Comparison of ENCODE assay signal across 8 mouse cellular contexts in genomic region chr6:94640297-94640696, GRCm38 (mm10). TPM values are rescaled to one million over a fixed set of nuclear protein-coding genes. Genes with fewer than 3 reads are reported as not detected.
DNase-seq lines count a peak whose midpoint lies in the region; ATAC-seq lines count a peak whose summit lies in the region.

No protein-coding gene starts in this region.

- H3K36me3 ChIP-seq in midbrain, embryonic 10.5 days = peaks cover 11% of the 10 kb centered on the region; the same call in 1 of the 2 replicates
- H3K36me3 ChIP-seq in midbrain, embryonic 11.5 days (ENCODE audit: control insufficient read depth, insufficient read depth, low read length) = 0 out of 2 replicates have a peak, but pooled peaks cover 2% of the 10 kb centered on the region
- H3K36me3 ChIP-seq in forebrain, embryonic 16.5 days (ENCODE audit: control insufficient read depth, insufficient read depth) = no peaks in the 10 kb centered on the region
- H3K36me3 ChIP-seq in midbrain, embryonic 13.5 days = no peaks in the 10 kb centered on the region

- 59% methylated on average over 7 of the region's 7 CpGs for WGBS in midbrain, embryonic 10.5 days
- WGBS in midbrain, embryonic 11.5 days = 56% methylated on average over 7 of the region's 7 CpGs
- WGBS in forebrain, embryonic 16.5 days = 37% methylated on average over 7 of the region's 7 CpGs
- WGBS in midbrain, embryonic 13.5 days = 54% methylated on average over 7 of the region's 7 CpGs

- no peaks in the 10 kb centered on the region for H3K27me3 ChIP-seq in midbrain, embryonic 10.5 days (ENCODE audit: low read depth, poor library complexity, severe bottlenecking)
- H3K27me3 ChIP-seq in midbrain, embryonic 11.5 days (ENCODE audit: control insufficient read depth, insufficient read depth, low read length) = no peaks in the 10 kb centered on the region
- no peaks in the 10 kb centered on the region for H3K27me3 ChIP-seq in forebrain, embryonic 16.5 days (replicated peaks; ENCODE audit: control insufficient read depth, insufficient read depth, low read length)
- H3K27me3 ChIP-seq in midbrain, embryonic 13.5 days = no peaks in the 10 kb centered on the region

- no peak overlapping the region for H3K9ac ChIP-seq in midbrain, embryonic 11.5 days (ENCODE audit: low read length)
- H3K9ac ChIP-seq in forebrain, embryonic 16.5 days (replicated peaks; ENCODE audit: low read depth, low read length) = no peak overlapping the region
- H3K9ac ChIP-seq in midbrain, embryonic 13.5 days (replicated peaks) = no peak overlapping the region

- peak; percentile 21 for DNase-seq in midbrain, embryonic 10.5 days (ENCODE audit: low spot score)
- no peak for DNase-seq in midbrain, embryonic 11.5 days (ENCODE audit: low spot score, missing footprints)
- peak; percentile 67 for DNase-seq in cerebellum, adult 8-10 months
- no peak for DNase-seq in urinary bladder, postnatal 10 days (ENCODE audit: low spot score)
- no peak for DNase-seq in spleen, postnatal 36 days (ENCODE audit: low spot score in 2 of 2)
- DNase-seq in urinary bladder, adult 2 months (ENCODE audit: low spot score) = no peak

- no peak overlapping the region for H3K4me3 ChIP-seq in midbrain, embryonic 10.5 days
- no peak overlapping the region for H3K4me3 ChIP-seq in midbrain, embryonic 11.5 days (ENCODE audit: low read depth, low read length)
- H3K4me3 ChIP-seq in forebrain, embryonic 16.5 days (replicated peaks; ENCODE audit: low read length) = no peak overlapping the region
- H3K4me3 ChIP-seq in midbrain, embryonic 13.5 days (replicated peaks) = no peak overlapping the region

- no peak overlapping the region for H3K4me2 ChIP-seq in midbrain, embryonic 11.5 days
- H3K4me2 ChIP-seq in forebrain, embryonic 16.5 days (ENCODE audit: low read length) = no peak overlapping the region
- no peak overlapping the region for H3K4me2 ChIP-seq in midbrain, embryonic 13.5 days (replicated peaks)

- no peak for ATAC-seq in midbrain, embryonic 11.5 days (ENCODE audit: low FRiP score)
- 0 out of 2 replicates have a peak, but pooled peaks have one; percentile 18 for ATAC-seq in forebrain, embryonic 16.5 days
- ATAC-seq in midbrain, embryonic 13.5 days = peak; percentile 74

- peaks cover 36% of the 10 kb centered on the region for H3K4me1 ChIP-seq in midbrain, embryonic 10.5 days
- H3K4me1 ChIP-seq in midbrain, embryonic 11.5 days (ENCODE audit: control insufficient read depth, insufficient read depth, low read length) = peaks cover 13% of the 10 kb centered on the region
- H3K4me1 ChIP-seq in forebrain, embryonic 16.5 days (replicated peaks; ENCODE audit: control insufficient read depth, insufficient read depth, low read length) = peaks cover 9% of the 10 kb centered on the region
- peaks cover 25% of the 10 kb centered on the region for H3K4me1 ChIP-seq in midbrain, embryonic 13.5 days (replicated peaks)

- no peaks in the 10 kb centered on the region for H3K9me3 ChIP-seq in midbrain, embryonic 10.5 days (replicated peaks)
- H3K9me3 ChIP-seq in midbrain, embryonic 11.5 days (ENCODE audit: control insufficient read depth, low read length) = no peaks in the 10 kb centered on the region
- no peaks in the 10 kb centered on the region for H3K9me3 ChIP-seq in forebrain, embryonic 16.5 days (ENCODE audit: control insufficient read depth, low read length)
- no peaks in the 10 kb centered on the region for H3K9me3 ChIP-seq in midbrain, embryonic 13.5 days

- peak overlapping the region; percentile 13; the same call in 1 of the 2 replicates for H3K27ac ChIP-seq in midbrain, embryonic 10.5 days (replicated peaks)
- H3K27ac ChIP-seq in midbrain, embryonic 11.5 days (ENCODE audit: low read depth, low read length) = no peak overlapping the region
- no peak overlapping the region for H3K27ac ChIP-seq in forebrain, embryonic 16.5 days (ENCODE audit: low read length)
- 0 out of 2 replicates have a peak overlapping the region, but pooled peaks have one; percentile 39 for H3K27ac ChIP-seq in midbrain, embryonic 13.5 days

RNA-seq across cellular contexts. Expression of gene Lrig1, which starts 59.7 kb away (rescaled TPM):
- 13.4 and 13.9 TPM in 2 replicates for polyA plus RNA-seq in midbrain, embryonic 10.5 days (2016; fragmentation: Nextera tagmentation; extraction: Ambion mirVana)
- polyA plus RNA-seq in midbrain, embryonic 11.5 days (2014; fragmentation: Nextera tagmentation; extraction: Ambion mirVana) = 15.9 and 17.4 TPM in 2 replicates
- polyA plus RNA-seq in forebrain, embryonic 16.5 days (2015; fragmentation: Nextera tagmentation; extraction: Ambion mirVana) = 7.1 and 8.3 TPM in 2 replicates
- polyA plus RNA-seq in midbrain, embryonic 13.5 days (2015; fragmentation: Nextera tagmentation; extraction: Ambion mirVana) = 10.5 and 11.4 TPM in 2 replicates
- polyA plus RNA-seq in urinary bladder, adult 2 months (2012; rRNA removed) = 10.8 and 13.8 TPM in 2 replicates

Comparison
In these comparisons a context has a peak if more than half of its experiments do, and no peak if none do; other contexts are left out.
1. DNase-seq: peak in midbrain, embryonic 10.5 days (single experiment) and cerebellum, adult 8-10 months (single experiment); none in midbrain, embryonic 11.5 days (single experiment), urinary bladder, postnatal 10 days (single experiment), spleen, postnatal 36 days (0 of 2) and urinary bladder, adult 2 months (single experiment).
2. H3K27ac ChIP-seq: peak in midbrain, embryonic 10.5 days (single experiment) and midbrain, embryonic 13.5 days (single experiment); none in midbrain, embryonic 11.5 days (single experiment) and forebrain, embryonic 16.5 days (single experiment).